Mouse (Mus musculus) limb, embryonic 13.5 days (tissue): ENCODE measurements at regions not wholly inside any gene's neighbourhood (a gene's known extent, or its start where the extent isn't known, plus 50 kb on each side); places are given as distances from the start of the nearest gene placed in this dataset.
A peak's percentile ranks its signal among the peaks of the same experiment; 100 is the strongest.

ENCODE experiments used
- ATAC-seq: fragments of 200-750 bp; cut with Nextera tagmentation; 2 replicates; pipeline ENCODE4 v1.8.0; 2017; ENCODE audit warnings: low read depth, moderate number of reproducible peaks, moderate TSS enrichment; ENCODE audit not compliant: low FRiP score
- H3K27ac ChIP-seq: fragments of 300-500 bp; sonication (generic); 2 replicates; pipeline ENCODE4 v1.5.1; 2015; ENCODE audit warnings: inconsistent platforms, mild to moderate bottlenecking, moderate library complexity
- H3K27me3 ChIP-seq: fragments of 300-500 bp; sonication (generic); 2 replicates; pipeline ENCODE4 v1.6.1; 2015; ENCODE audit warnings: mild to moderate bottlenecking, inconsistent platforms
- H3K36me3 ChIP-seq: fragments of 300-500 bp; sonication (generic); 2 replicates; pipeline ENCODE4 v1.6.1; 2015; ENCODE audit warnings: inconsistent platforms, mild to moderate bottlenecking, moderate library complexity
- H3K4me1 ChIP-seq: fragments of 300-500 bp; sonication (generic); 2 replicates; pipeline ENCODE4 v1.6.1; 2015; ENCODE audit warnings: inconsistent platforms
- H3K4me2 ChIP-seq: fragments of 300-500 bp; sonication (generic); replicated peaks from 2 replicates; pipeline ENCODE4 v1.6.1; 2015; ENCODE audit warnings: inconsistent platforms, mild to moderate bottlenecking, moderate library complexity
- H3K4me3 ChIP-seq: fragments of 300-500 bp; sonication (generic); 2 replicates; pipeline ENCODE4 v1.5.1; 2015; ENCODE audit warnings: moderate library complexity, mild to moderate bottlenecking, inconsistent platforms
- H3K9ac ChIP-seq: fragments of 300-500 bp; sonication (generic); 2 replicates; pipeline ENCODE4 v1.6.1; 2015; ENCODE audit warnings: mild to moderate bottlenecking, inconsistent platforms
- H3K9me3 ChIP-seq: fragments of 300-500 bp; sonication (generic); 2 replicates; pipeline ENCODE4 v1.6.1; 2016; ENCODE audit warnings: inconsistent platforms
- WGBS: fragments of 180-500 bp; shearing (Covaris S2); methylation state at CpG from one replicate; pipeline ENCODE4 v1.1.7; 2015; 5-methylcytosine and 5-hydroxymethylcytosine counted together

- Histone ChIP-seq H3K9ac (no peak overlapping the region), H3K4me1 (peaks cover 36% of the 10 kb centered on the region), H3K4me3 (no peak overlapping the region), H3K4me2 (no peak overlapping the region), H3K9me3 (no peaks in the 10 kb centered on the region), H3K27me3 (no peaks in the 10 kb centered on the region), H3K36me3 (no peaks in the 10 kb centered on the region), H3K27ac (no peak overlapping the region)
- WGBS, result 21% methylated on average over 3 of the region's 3 CpGs
- no peak for ATAC-seq
These were observed 218.3 kb downstream of the Slc30a10 start for GRCm38 (mm10) chr1:185672940-185673339.

GRCm38 (mm10) chr1:185675674-185676420 is 221.2 kb downstream of the Slc30a10 start:
- Histone ChIP-seq H3K4me3 (no peak overlapping the region), H3K27me3 (peaks cover 6% of the 10 kb centered on the region), H3K36me3 (no peaks in the 10 kb centered on the region), H3K4me2 (no peak overlapping the region), H3K9me3 (no peaks in the 10 kb centered on the region), H3K27ac (no peak overlapping the region), H3K9ac (no peak overlapping the region), H3K4me1 (peaks cover 21% of the 10 kb centered on the region)
- no peak for ATAC-seq
- WGBS, result 74% methylated on average over 11 of the region's 11 CpGs

- WGBS, result 41% methylated on average over 21 of the region's 21 CpGs
- peaks cover 12% of the 10 kb centered on the region for H3K4me1 ChIP-seq
- H3K9me3 ChIP-seq, result no peaks in the 10 kb centered on the region
- peak; percentile 66; the same call in 1 of the 2 replicates for ATAC-seq
- H3K4me2 ChIP-seq, result no peak overlapping the region
- peak overlapping the region; percentile 58 for H3K27ac ChIP-seq
- H3K36me3 ChIP-seq, result no peaks in the 10 kb centered on the region
- no peak overlapping the region for H3K4me3 ChIP-seq
- peaks cover 10% of the 10 kb centered on the region for H3K27me3 ChIP-seq
- H3K9ac ChIP-seq, result no peak overlapping the region
These were observed 227.2 kb downstream of the Slc30a10 start for GRCm38 (mm10) chr1:185681610-185682457.

- no peak overlapping the region for H3K9ac ChIP-seq
These were observed 227.8 kb downstream of the Slc30a10 start for GRCm38 (mm10) chr1:185682458-185682750.

GRCm38 (mm10) chr1:185684638-185685037 is 230.0 kb downstream of the Slc30a10 start:
- H3K9me3 ChIP-seq, result no peaks in the 10 kb centered on the region
- H3K4me2 ChIP-seq, result no peak overlapping the region
- no peak for ATAC-seq
- no peak overlapping the region for H3K27ac ChIP-seq
- no peaks in the 10 kb centered on the region for H3K36me3 ChIP-seq
- H3K4me1 ChIP-seq, result peaks cover 12% of the 10 kb centered on the region
- H3K27me3 ChIP-seq, result peaks cover 6% of the 10 kb centered on the region
- H3K9ac ChIP-seq, result no peak overlapping the region
- WGBS, result 76% methylated on average over 9 of the region's 9 CpGs
- H3K4me3 ChIP-seq, result no peak overlapping the region

More at GRCm38 (mm10) chr1:185682458-185682750, 227.8 kb downstream of the Slc30a10 start:
- H3K4me1 ChIP-seq, result peaks cover 12% of the 10 kb centered on the region
- H3K9me3 ChIP-seq, result no peaks in the 10 kb centered on the region
- H3K36me3 ChIP-seq, result no peaks in the 10 kb centered on the region
- ATAC-seq, result peak; percentile 21; the same call in 1 of the 2 replicates
- H3K4me2 ChIP-seq, result no peak overlapping the region
- WGBS, result 36% methylated on average over 3 of the region's 3 CpGs
- peak overlapping the region; percentile 58 for H3K27ac ChIP-seq
- no peak overlapping the region for H3K4me3 ChIP-seq
- peaks cover 10% of the 10 kb centered on the region for H3K27me3 ChIP-seq

GRCm38 (mm10) chr1:185688506-185688905 is 233.9 kb downstream of the Slc30a10 start:
- Histone ChIP-seq H3K27me3 (no peaks in the 10 kb centered on the region), H3K9ac (no peak overlapping the region), H3K4me3 (no peak overlapping the region), H3K4me2 (no peak overlapping the region), H3K36me3 (no peaks in the 10 kb centered on the region), H3K9me3 (no peaks in the 10 kb centered on the region), H3K4me1 (no peaks in the 10 kb centered on the region), H3K27ac (no peak overlapping the region)
- no peak for ATAC-seq
- 85% methylated on average over 10 of the region's 10 CpGs for WGBS

- 91% methylated on average over 2 of the region's 2 CpGs for WGBS
- H3K4me1 ChIP-seq, result no peaks in the 10 kb centered on the region
- no peak for ATAC-seq
- no peak overlapping the region for H3K4me3 ChIP-seq
- H3K4me2 ChIP-seq, result no peak overlapping the region
- H3K36me3 ChIP-seq, result no peaks in the 10 kb centered on the region
- H3K9me3 ChIP-seq, result no peaks in the 10 kb centered on the region
- H3K27me3 ChIP-seq, result no peaks in the 10 kb centered on the region
- no peak overlapping the region for H3K9ac ChIP-seq
- H3K27ac ChIP-seq, result no peak overlapping the region
These were observed 240.7 kb downstream of the Slc30a10 start for GRCm38 (mm10) chr1:185695394-185695793.

- Histone ChIP-seq H3K4me3 (no peak overlapping the region), H3K36me3 (no peaks in the 10 kb centered on the region), H3K4me2 (no peak overlapping the region), H3K27me3 (no peaks in the 10 kb centered on the region), H3K9ac (no peak overlapping the region), H3K27ac (no peak overlapping the region), H3K9me3 (no peaks in the 10 kb centered on the region), H3K4me1 (no peaks in the 10 kb centered on the region)
- WGBS, result 58% methylated on average over 6 of the region's 6 CpGs
- ATAC-seq, result no peak
These were observed 245.1 kb downstream of the Slc30a10 start for GRCm38 (mm10) chr1:185699758-185700157.

GRCm38 (mm10) chr1:185726324-185726723 is 271.7 kb downstream of the Slc30a10 start:
- Histone ChIP-seq H3K9me3 (no peaks in the 10 kb centered on the region), H3K4me2 (no peak overlapping the region), H3K27ac (no peak overlapping the region), H3K27me3 (peaks cover 23% of the 10 kb centered on the region), H3K36me3 (no peaks in the 10 kb centered on the region), H3K9ac (no peak overlapping the region), H3K4me3 (no peak overlapping the region), H3K4me1 (peaks cover 6% of the 10 kb centered on the region)
- no peak for ATAC-seq
- WGBS, result 65% methylated on average over 2 of the region's 2 CpGs

GRCm38 (mm10) chr1:185726811-185727210 is 272.2 kb downstream of the Slc30a10 start:
- H3K27ac ChIP-seq, result no peak overlapping the region
- H3K4me2 ChIP-seq, result no peak overlapping the region
- no peaks in the 10 kb centered on the region for H3K9me3 ChIP-seq
- H3K36me3 ChIP-seq, result no peaks in the 10 kb centered on the region
- H3K9ac ChIP-seq, result no peak overlapping the region
- ATAC-seq, result no peak
- peaks cover 10% of the 10 kb centered on the region for H3K4me1 ChIP-seq
- H3K27me3 ChIP-seq, result peaks cover 23% of the 10 kb centered on the region
- H3K4me3 ChIP-seq, result no peak overlapping the region

GRCm38 (mm10) chr1:185727749-185728148 is 273.1 kb downstream of the Slc30a10 start:
- Histone ChIP-seq H3K9ac (no peak overlapping the region), H3K36me3 (no peaks in the 10 kb centered on the region), H3K4me2 (no peak overlapping the region), H3K9me3 (no peaks in the 10 kb centered on the region), H3K27me3 (peaks cover 23% of the 10 kb centered on the region), H3K27ac (no peak overlapping the region), H3K4me1 (peaks cover 10% of the 10 kb centered on the region), H3K4me3 (no peak overlapping the region)
- no peak for ATAC-seq
- 20% methylated on average over 4 of the region's 4 CpGs for WGBS

GRCm38 (mm10) chr1:185728406-185728805 is 273.8 kb downstream of the Slc30a10 start:
- Histone ChIP-seq H3K4me3 (no peak overlapping the region), H3K27ac (no peak overlapping the region), H3K36me3 (no peaks in the 10 kb centered on the region), H3K4me2 (no peak overlapping the region), H3K27me3 (peaks cover 23% of the 10 kb centered on the region), H3K4me1 (peaks cover 10% of the 10 kb centered on the region), H3K9ac (no peak overlapping the region), H3K9me3 (no peaks in the 10 kb centered on the region)
- WGBS, result 61% methylated on average over 3 of the region's 3 CpGs
- ATAC-seq, result no peak
